Mouse (Mus musculus): ENCODE data around the gene Cdc14a.

- TF ChIP-seq CTCF (IDR thresholded peaks at IDR 0.05; ENCODE audit: borderline replicate concordance, extremely low read depth, insufficient read depth, insufficient read length) (no peak), POLR2A (IDR thresholded peaks at IDR 0.05; ENCODE audit: borderline replicate concordance, extremely low read depth, insufficient read depth, insufficient read length, poor library complexity, severe bottlenecking) (no peak)
Observed at GRCm38 (mm10) chr3:116388808-116389207, 35.0 kb downstream of the Cdc14a start.
